Mouse (Mus musculus) right cerebral cortex, postnatal 14 days (tissue): ENCODE measurements around the gene Tgm4.

ENCODE experiments used
- DNase-seq: peaks from one replicate; pipeline ENCODE4 v3.0.0; 2022

Tgm4 gene

DNA sequence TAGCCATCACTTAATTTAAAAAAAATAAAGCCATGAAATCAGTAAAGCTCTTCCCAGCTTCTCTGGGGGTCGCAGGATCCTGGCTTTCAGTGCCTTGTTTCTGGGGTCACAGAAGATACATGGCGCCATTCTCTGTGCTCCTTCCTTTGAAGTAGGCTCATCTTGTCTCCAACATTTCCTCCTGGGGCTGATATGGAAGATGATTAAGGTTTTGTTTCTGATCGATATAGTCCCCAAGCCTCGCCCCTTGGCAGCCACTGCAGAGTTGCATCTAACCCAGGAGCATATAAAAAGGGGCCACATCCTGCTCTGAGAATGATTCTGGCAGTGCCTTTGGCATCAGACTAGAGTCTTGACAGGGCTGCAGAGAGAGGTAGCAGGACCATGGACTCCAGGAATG, at the start of gene Tgm4:
TSS of gene Tgm4 (plus strand) at position 301 of the 400 bp plus-strand sequence.
- DNase-seq, result no peak

GRCm38 (mm10) chr9:122998406-122999192, 35.9 kb upstream of the Tgm4 start:
- DNase-seq, result no peak

GRCm38 (mm10) chr9:122999193-122999586, 35.3 kb upstream of the Tgm4 start:
- no peak for DNase-seq

- DNase-seq, result no peak
Observed at GRCm38 (mm10) chr9:123004718-123005117, 29.8 kb upstream of the Tgm4 start.

- DNase-seq, result no peak
Observed at GRCm38 (mm10) chr9:123006071-123006470, 28.5 kb upstream of the Tgm4 start.

GRCm38 (mm10) chr9:123020995-123021631, 13.4 kb upstream of the Tgm4 start, which contains the start of gene Tmem42:
TSS of gene Tmem42 (plus strand) at chr9:123021326.
- DNase-seq, result peak; percentile 83

- DNase-seq, result peak; percentile 7
Observed at GRCm38 (mm10) chr9:123021636-123022379, 12.7 kb upstream of the Tgm4 start.

DNA sequence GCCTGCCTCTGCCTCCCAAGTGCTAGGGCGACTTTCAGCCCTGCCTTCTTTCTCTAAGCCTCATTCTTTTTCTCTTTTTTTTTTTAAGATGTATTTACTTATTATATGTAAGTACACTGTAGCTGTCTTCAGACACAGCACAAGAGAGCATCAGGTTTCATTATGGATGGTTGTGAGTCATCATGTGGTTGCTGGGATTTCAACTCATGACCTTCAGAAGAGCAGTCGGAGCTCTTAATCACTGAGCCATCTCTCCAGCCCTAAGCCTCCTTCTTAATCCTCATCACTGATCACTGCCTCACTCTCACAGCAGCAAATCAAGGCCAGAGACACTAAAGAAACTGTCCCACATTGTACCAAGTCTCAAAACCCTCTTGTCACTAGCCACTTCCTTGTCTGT, 10.3 kb upstream of the Tgm4 start:
- DNase-seq, result no peak

DNA sequence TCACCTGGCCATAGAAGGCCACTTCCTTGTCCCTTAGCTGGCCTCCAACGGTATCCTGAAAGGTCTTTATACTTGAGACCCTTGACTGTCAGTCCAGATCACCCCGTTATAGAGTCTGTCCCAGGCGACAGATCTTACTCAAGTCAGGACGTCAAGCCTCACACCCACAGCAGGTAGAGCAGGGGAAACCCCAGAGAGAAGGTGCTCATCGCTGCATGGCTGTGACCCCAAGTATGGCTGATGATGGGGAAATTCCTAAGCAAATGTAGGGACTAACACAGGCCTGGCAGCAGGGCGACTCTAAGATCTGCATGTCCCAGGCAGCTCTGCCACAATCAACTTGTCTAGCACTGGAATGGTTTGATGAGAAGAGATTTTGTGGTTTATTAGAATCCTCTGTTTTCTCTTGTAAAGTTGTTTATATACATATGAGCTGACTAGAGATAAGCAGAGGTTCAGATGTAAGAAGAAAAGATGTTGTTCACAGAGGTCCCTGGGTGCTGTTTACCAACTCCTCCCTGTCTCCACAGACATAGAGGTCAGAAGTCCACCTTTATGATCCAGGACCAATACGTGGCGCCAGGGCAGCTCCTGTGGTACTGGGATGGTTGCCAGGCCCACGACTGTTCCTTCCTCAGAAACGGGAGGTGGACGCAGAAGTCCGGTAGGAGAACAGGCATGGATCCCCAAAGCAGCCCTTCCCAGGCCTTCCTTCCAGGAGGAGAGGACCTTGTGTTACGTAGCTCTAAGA, 2.9 kb upstream of the Tgm4 start:
- no peak for DNase-seq

DNA sequence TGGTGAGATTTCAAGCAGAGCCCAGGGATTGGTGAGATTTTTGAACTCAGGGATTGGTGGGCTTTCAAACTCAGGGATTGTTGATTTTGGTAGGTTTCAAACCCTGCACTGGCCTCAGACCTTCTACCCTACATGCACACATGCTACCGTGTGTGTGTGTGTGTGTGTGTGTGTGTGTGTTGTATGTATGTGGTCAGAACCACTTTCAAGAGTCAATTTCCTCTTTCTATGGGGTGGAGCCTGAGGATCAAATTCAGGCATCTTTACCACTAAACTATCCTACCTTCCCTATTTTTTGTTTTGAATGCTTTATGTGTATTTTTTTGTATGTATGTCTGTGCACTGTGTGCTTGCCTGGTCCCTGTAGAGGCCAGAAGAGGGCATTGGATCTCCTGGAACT, 13.1 kb downstream of the Tgm4 start:
- DNase-seq, result no peak

DNA sequence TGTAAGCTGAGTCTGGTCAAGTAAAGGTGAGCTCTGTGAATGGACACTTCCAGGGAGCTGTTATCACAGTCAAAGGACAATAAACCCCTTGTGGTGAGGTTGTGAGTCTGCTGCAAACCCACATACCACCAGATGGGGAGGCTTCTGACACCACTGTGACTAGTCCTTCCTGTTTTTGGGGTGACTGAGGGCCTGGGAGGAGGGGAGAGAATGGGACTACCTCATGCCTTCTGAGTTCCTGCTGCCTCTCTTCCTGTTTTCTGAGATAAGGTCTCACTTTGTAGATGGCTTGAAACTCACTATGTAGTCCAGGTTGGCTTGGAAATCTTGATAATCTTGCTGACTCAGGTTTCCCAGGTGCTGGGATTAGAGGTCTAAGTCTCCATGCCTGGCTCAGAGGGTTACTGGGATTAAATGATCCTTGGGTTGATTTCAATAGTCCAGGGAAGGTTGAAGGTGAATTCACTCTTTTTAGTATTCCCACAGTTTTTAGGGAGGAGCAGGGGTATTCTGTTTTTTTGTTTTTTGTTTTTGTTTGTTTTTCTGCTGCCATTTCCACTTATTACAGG, 24.3 kb downstream of the Tgm4 start:
- no peak for DNase-seq

DNA sequence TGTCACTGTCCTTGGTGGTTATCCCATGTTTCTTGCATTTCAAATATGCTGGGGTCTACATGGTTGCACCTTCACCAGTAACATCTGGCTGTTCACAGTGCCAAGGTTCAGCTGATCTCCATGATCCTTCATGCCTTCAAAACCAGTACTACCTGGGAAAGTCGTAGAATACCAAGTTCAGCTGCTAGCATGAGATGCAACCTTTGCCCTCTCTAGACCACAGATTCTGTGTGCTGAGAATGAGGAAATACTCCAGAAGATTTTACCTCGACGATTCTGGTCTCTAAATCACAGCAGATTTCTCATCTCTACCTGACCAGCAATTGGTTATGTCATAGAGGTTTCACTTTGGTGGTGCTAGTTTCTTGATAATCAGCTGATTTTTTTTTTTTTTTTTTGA, 25.6 kb downstream of the Tgm4 start:
- DNase-seq, result no peak

DNA sequence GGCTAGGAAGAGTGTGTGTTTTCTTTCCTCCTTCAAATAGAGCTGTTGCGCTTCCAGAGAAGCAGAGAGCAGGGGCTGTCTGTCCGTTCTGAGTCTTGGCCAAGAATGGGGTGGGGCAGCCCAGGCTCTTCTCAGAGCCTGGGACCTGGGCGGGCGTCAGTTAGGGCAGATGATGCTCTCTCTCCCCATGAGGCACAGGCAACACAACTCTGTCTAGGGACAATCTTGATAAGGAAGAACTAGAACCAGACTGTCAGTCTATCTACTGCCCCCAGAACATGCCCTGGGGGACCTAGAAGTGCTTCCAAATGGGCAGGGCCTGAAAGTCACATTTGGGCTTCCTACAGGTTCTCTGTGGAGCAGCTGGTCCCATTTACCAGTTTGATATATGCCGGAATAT, 44.6 kb downstream of the Tgm4 start:
- DNase-seq, result no peak

- DNase-seq, result peak; percentile 13
Observed at GRCm38 (mm10) chr9:123080355-123080754, 45.8 kb downstream of the Tgm4 start.

GRCm38 (mm10) chr9:123080796-123081195, 46.3 kb downstream of the Tgm4 start:
- DNase-seq, result no peak

- DNase-seq, result no peak
Observed at GRCm38 (mm10) chr9:123085373-123085772, 50.8 kb downstream of the Tgm4 start.

DNA sequence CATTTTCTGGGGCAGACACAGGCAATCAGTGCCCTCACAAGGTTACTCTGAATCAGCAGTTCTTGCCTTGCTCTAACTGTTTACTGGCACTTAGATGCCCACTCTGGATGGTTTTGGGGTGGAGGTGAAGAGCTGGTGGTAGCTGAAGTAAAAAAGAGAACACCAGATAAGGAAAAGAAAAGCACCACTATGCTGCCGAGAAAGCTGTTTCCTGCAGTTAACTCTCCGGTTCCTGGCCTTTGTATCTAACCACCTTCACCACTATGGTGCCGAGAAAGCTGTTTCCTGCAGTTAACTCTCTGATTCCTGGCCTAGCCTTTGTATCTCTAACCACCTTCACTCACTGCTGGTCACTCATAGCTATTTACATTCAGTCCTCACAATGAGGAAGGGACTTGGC, 53.0 kb downstream of the Tgm4 start:
- no peak for DNase-seq

- DNase-seq, result no peak
Observed at GRCm38 (mm10) chr9:123090844-123091243, 56.3 kb downstream of the Tgm4 start.

DNA sequence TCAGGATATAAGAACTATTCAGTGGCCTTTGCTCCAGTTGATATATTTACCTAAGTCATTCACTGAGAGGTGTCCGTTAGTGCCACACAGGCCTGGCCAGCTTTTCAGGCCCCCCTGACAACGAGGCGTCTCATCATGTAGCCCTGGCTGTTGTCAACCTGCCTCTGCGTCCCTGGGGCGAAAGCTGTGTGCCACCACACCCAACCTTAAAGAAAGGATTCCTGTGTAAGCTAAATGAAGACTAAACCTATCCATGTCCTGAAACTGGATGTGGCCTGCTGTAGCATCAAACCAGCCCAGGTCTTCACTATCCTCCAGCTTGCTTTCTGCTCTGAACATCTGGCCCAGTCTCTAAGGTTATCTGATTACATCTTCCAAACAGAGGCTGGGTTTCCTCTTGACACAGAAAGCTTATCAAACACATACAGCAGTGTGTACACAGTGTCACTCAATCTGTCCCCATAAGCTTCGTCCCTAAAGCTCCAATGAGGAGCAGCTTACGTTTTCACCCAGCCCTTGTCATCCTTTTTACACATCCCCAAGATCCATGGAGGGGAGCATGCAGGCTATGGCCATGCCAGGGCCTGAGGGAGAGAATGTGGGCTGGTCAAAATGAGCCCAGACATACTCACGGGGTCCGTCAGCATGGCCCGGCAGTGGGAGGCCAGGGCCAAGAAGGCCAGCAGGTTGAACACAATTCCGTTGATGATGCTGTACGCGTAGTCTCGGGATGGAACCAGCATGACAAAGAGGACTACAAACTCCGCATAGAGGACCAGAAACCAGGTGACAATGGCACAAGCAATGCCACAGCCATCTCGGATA, 65.3 kb downstream of the Tgm4 start:
- DNase-seq, result no peak

DNA sequence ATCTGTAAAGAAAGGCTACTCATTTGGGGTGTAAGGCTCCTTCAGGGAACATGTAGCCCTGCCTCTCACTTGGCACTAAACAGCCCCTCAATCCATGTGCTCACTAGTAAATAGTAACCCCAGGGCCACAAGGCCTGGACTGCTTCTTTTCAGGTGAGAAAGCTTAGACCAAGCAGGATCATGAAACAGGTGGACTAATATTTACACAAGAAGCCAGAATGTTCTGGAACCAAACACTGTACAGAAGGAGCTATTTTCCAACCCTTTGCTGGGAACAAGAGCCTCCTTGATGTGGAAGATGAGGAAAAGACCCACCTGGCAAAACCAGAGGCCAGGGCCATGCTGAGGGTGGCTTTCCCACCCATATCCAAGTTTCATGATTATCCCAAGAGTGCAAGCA, 68.9 kb downstream of the Tgm4 start:
- no peak for DNase-seq

DNA sequence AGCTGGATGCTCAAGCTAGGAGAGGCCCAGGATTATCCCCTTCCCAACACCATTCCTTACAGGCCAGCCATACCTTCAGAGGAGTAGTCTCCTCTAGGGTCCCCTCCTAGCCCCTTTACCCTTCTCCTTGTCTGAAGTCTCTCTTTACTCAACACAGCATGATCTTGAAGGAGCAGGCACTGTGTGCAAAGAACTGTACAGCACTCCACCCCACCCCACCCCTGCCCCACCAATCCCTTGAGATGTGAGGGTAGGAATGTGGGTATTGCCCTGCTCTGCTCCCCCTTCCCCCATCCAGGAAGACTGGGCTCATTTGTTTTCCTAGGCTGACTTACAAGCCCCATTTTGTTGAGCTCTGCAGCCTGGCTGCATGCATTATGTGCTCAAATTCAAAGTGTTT, 69.8 kb downstream of the Tgm4 start:
- no peak for DNase-seq

DNA sequence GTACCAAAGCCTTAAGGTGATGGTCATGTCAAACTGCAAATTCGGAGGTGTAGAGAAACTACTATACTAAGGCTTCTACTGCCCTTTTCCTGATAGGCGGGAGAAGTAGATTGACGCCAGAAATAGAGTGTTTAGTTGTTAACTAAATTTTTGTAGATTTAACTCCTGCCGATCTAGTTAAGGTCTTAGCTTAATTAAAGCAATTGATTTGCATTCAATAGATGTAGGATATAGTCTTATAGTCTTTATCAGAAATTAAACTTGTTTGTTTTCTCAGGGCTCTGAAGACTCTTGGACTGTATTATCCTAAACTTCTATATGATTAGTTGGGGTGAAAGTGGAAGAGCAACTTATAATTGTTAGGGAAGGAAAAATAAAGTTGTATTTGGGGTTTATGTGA, 72.7 kb downstream of the Tgm4 start:
- DNase-seq, result no peak
